Mouse (Mus musculus): Measurements from ENCODE around the gene Fgfrl1. TPM values are rescaled to one million over a fixed set of nuclear protein-coding genes. Genes with fewer than 3 reads are reported as not detected.
A peak's percentile ranks its signal among the peaks of the same experiment; 100 is the strongest.

Fgfrl1 gene
- polyA plus RNA-seq (2014; fragmentation: Nextera tagmentation; extraction: Ambion mirVana) = 38.1 and 46.0 TPM in 2 replicates

- no peaks in the 10 kb centered on the region for H3K36me3 ChIP-seq (ENCODE audit: control insufficient read depth, insufficient read depth, low read length)
- no peaks in the 10 kb centered on the region for H3K27me3 ChIP-seq (ENCODE audit: control insufficient read depth, insufficient read depth, low read length)
- under 1% methylated on average over 15 of the region's 18 CpGs for whole genome bisulfite sequencing
- ATAC-seq (ENCODE audit: insufficient number of reproducible peaks, low FRiP score, low TSS enrichment, low read depth) (peak; percentile 19; the same call in 1 of the 2 replicates), DNase-seq (ENCODE audit: low spot score) (peak; percentile 78)
- peak within 1 kb of the TSS; percentile 86 for H3K4me3 ChIP-seq (ENCODE audit: low read depth, low read length)
- H3K9me3 ChIP-seq (ENCODE audit: control insufficient read depth, low read length) = no peaks in the 10 kb centered on the region
- H3K27ac ChIP-seq (replicated peaks; ENCODE audit: low read depth, low read length) = no peak within 1 kb of the TSS
- H3K4me1 ChIP-seq (ENCODE audit: control insufficient read depth, insufficient read depth, low read length) = peaks cover 35% of the 10 kb centered on the region
- no peak within 1 kb of the TSS; the same call in 1 of the 2 replicates for H3K9ac ChIP-seq (ENCODE audit: low read length)
- peak within 1 kb of the TSS; percentile 74 for H3K4me2 ChIP-seq (ENCODE audit: low read depth, severe bottlenecking)
Measured at GRCm38 (mm10) chr5:108692271-108692670, at the start of gene Fgfrl1. Fgfrl1 (plus strand) TSS chr5:108692382.

- Histone ChIP-seq H3K4me1 (ENCODE audit: control insufficient read depth, insufficient read depth, low read length) (no peaks in the 10 kb centered on the region), H3K36me3 (ENCODE audit: control insufficient read depth, insufficient read depth, low read length) (0 out of 2 replicates have a peak, but pooled peaks cover 2% of the 10 kb centered on the region), H3K4me3 (ENCODE audit: low read depth, low read length) (no peak overlapping the region), H3K27me3 (ENCODE audit: control insufficient read depth, insufficient read depth, low read length) (no peaks in the 10 kb centered on the region), H3K9me3 (ENCODE audit: control insufficient read depth, low read length) (no peaks in the 10 kb centered on the region), H3K4me2 (ENCODE audit: low read depth, severe bottlenecking) (no peak overlapping the region), H3K9ac (ENCODE audit: low read length) (no peak overlapping the region), H3K27ac (replicated peaks; ENCODE audit: low read depth, low read length) (no peak overlapping the region)
- WGBS = 85% methylated on average over 2 of the region's 2 CpGs
- DNase-seq (ENCODE audit: low spot score) (no peak), ATAC-seq (ENCODE audit: insufficient number of reproducible peaks, low FRiP score, low TSS enrichment, low read depth) (no peak)
Measured at GRCm38 (mm10) chr5:108643674-108644073, 48.5 kb upstream of the Fgfrl1 start.

GRCm38 (mm10) chr5:108645651-108646342 lies 46.4 kb upstream of the Fgfrl1 start:
- H3K4me2 ChIP-seq (ENCODE audit: low read depth, severe bottlenecking) = no peak overlapping the region

GRCm38 (mm10) chr5:108646343-108646660 lies 45.9 kb upstream of the Fgfrl1 start:
- Histone ChIP-seq H3K9me3 (ENCODE audit: control insufficient read depth, low read length) (no peaks in the 10 kb centered on the region), H3K4me1 (ENCODE audit: control insufficient read depth, insufficient read depth, low read length) (no peaks in the 10 kb centered on the region), H3K4me2 (ENCODE audit: low read depth, severe bottlenecking) (no peak overlapping the region), H3K9ac (ENCODE audit: low read length) (no peak overlapping the region), H3K27ac (replicated peaks; ENCODE audit: low read depth, low read length) (no peak overlapping the region), H3K27me3 (ENCODE audit: control insufficient read depth, insufficient read depth, low read length) (no peaks in the 10 kb centered on the region), H3K36me3 (ENCODE audit: control insufficient read depth, insufficient read depth, low read length) (0 out of 2 replicates have a peak, but pooled peaks cover 2% of the 10 kb centered on the region), H3K4me3 (ENCODE audit: low read depth, low read length) (no peak overlapping the region)
- DNase-seq (ENCODE audit: low spot score) (no peak), ATAC-seq (ENCODE audit: insufficient number of reproducible peaks, low FRiP score, low TSS enrichment, low read depth) (no peak)
- 91% methylated on average over 3 of the region's 3 CpGs for WGBS

More at GRCm38 (mm10) chr5:108645651-108646342, 46.4 kb upstream of the Fgfrl1 start:
- Histone ChIP-seq H3K9ac (ENCODE audit: low read length) (no peak overlapping the region), H3K9me3 (ENCODE audit: control insufficient read depth, low read length) (no peaks in the 10 kb centered on the region), H3K27ac (replicated peaks; ENCODE audit: low read depth, low read length) (no peak overlapping the region), H3K27me3 (ENCODE audit: control insufficient read depth, insufficient read depth, low read length) (no peaks in the 10 kb centered on the region), H3K4me1 (ENCODE audit: control insufficient read depth, insufficient read depth, low read length) (no peaks in the 10 kb centered on the region), H3K4me3 (ENCODE audit: low read depth, low read length) (no peak overlapping the region), H3K36me3 (ENCODE audit: control insufficient read depth, insufficient read depth, low read length) (0 out of 2 replicates have a peak, but pooled peaks cover 2% of the 10 kb centered on the region)
- DNase-seq (ENCODE audit: low spot score) (no peak), ATAC-seq (ENCODE audit: insufficient number of reproducible peaks, low FRiP score, low TSS enrichment, low read depth) (no peak)
- 92% methylated on average over 9 of the region's 9 CpGs for WGBS

GRCm38 (mm10) chr5:108647311-108647710 lies 44.9 kb upstream of the Fgfrl1 start:
- no peaks in the 10 kb centered on the region for H3K9me3 ChIP-seq (ENCODE audit: control insufficient read depth, low read length)
- 90% methylated on average over 2 of the region's 2 CpGs for WGBS
- no peaks in the 10 kb centered on the region for H3K27me3 ChIP-seq (ENCODE audit: control insufficient read depth, insufficient read depth, low read length)
- no peak for ATAC-seq (ENCODE audit: insufficient number of reproducible peaks, low FRiP score, low TSS enrichment, low read depth)
- DNase-seq (ENCODE audit: low spot score) = no peak
- 0 out of 2 replicates have a peak, but pooled peaks cover 2% of the 10 kb centered on the region for H3K36me3 ChIP-seq (ENCODE audit: control insufficient read depth, insufficient read depth, low read length)
- no peaks in the 10 kb centered on the region for H3K4me1 ChIP-seq (ENCODE audit: control insufficient read depth, insufficient read depth, low read length)
- no peak overlapping the region for H3K9ac ChIP-seq (ENCODE audit: low read length)
- H3K4me2 ChIP-seq (ENCODE audit: low read depth, severe bottlenecking) = no peak overlapping the region
- H3K27ac ChIP-seq (replicated peaks; ENCODE audit: low read depth, low read length) = no peak overlapping the region
- no peak overlapping the region for H3K4me3 ChIP-seq (ENCODE audit: low read depth, low read length)

GRCm38 (mm10) chr5:108647820-108648465 lies 44.2 kb upstream of the Fgfrl1 start:
- Histone ChIP-seq H3K36me3 (ENCODE audit: control insufficient read depth, insufficient read depth, low read length) (0 out of 2 replicates have a peak, but pooled peaks cover 2% of the 10 kb centered on the region), H3K4me2 (ENCODE audit: low read depth, severe bottlenecking) (no peak overlapping the region), H3K9ac (ENCODE audit: low read length) (no peak overlapping the region), H3K4me1 (ENCODE audit: control insufficient read depth, insufficient read depth, low read length) (no peaks in the 10 kb centered on the region), H3K4me3 (ENCODE audit: low read depth, low read length) (no peak overlapping the region), H3K27me3 (ENCODE audit: control insufficient read depth, insufficient read depth, low read length) (no peaks in the 10 kb centered on the region), H3K9me3 (ENCODE audit: control insufficient read depth, low read length) (no peaks in the 10 kb centered on the region), H3K27ac (replicated peaks; ENCODE audit: low read depth, low read length) (no peak overlapping the region)
- no peak for DNase-seq (ENCODE audit: low spot score)
- WGBS = 86% methylated on average over 2 of the region's 2 CpGs
- ATAC-seq (ENCODE audit: insufficient number of reproducible peaks, low FRiP score, low TSS enrichment, low read depth) = no peak

GRCm38 (mm10) chr5:108648937-108649576 lies 43.1 kb upstream of the Fgfrl1 start:
- WGBS = 94% methylated on average over 11 of the region's 11 CpGs
- peaks cover 4% of the 10 kb centered on the region; the same call in 1 of the 2 replicates for H3K36me3 ChIP-seq (ENCODE audit: control insufficient read depth, insufficient read depth, low read length)
- no peak overlapping the region for H3K27ac ChIP-seq (replicated peaks; ENCODE audit: low read depth, low read length)
- no peak overlapping the region for H3K4me2 ChIP-seq (ENCODE audit: low read depth, severe bottlenecking)
- ATAC-seq (ENCODE audit: insufficient number of reproducible peaks, low FRiP score, low TSS enrichment, low read depth) = no peak
- no peak for DNase-seq (ENCODE audit: low spot score)
- H3K9me3 ChIP-seq (ENCODE audit: control insufficient read depth, low read length) = no peaks in the 10 kb centered on the region
- H3K9ac ChIP-seq (ENCODE audit: low read length) = no peak overlapping the region
- no peak overlapping the region for H3K4me3 ChIP-seq (ENCODE audit: low read depth, low read length)
- no peaks in the 10 kb centered on the region for H3K4me1 ChIP-seq (ENCODE audit: control insufficient read depth, insufficient read depth, low read length)
- H3K27me3 ChIP-seq (ENCODE audit: control insufficient read depth, insufficient read depth, low read length) = no peaks in the 10 kb centered on the region

GRCm38 (mm10) chr5:108650341-108650740 lies 41.8 kb upstream of the Fgfrl1 start:
- 91% methylated on average over 7 of the region's 7 CpGs for WGBS
- ATAC-seq (ENCODE audit: insufficient number of reproducible peaks, low FRiP score, low TSS enrichment, low read depth) (no peak), DNase-seq (ENCODE audit: low spot score) (no peak)
- Histone ChIP-seq H3K27me3 (ENCODE audit: control insufficient read depth, insufficient read depth, low read length) (no peaks in the 10 kb centered on the region), H3K4me2 (ENCODE audit: low read depth, severe bottlenecking) (no peak overlapping the region), H3K36me3 (ENCODE audit: control insufficient read depth, insufficient read depth, low read length) (peaks cover 7% of the 10 kb centered on the region; the same call in 1 of the 2 replicates), H3K9ac (ENCODE audit: low read length) (no peak overlapping the region), H3K4me3 (ENCODE audit: low read depth, low read length) (no peak overlapping the region), H3K4me1 (ENCODE audit: control insufficient read depth, insufficient read depth, low read length) (no peaks in the 10 kb centered on the region), H3K9me3 (ENCODE audit: control insufficient read depth, low read length) (no peaks in the 10 kb centered on the region), H3K27ac (replicated peaks; ENCODE audit: low read depth, low read length) (no peak overlapping the region)

Data from limb, embryonic 11.5 days (tissue).